Mouse (Mus musculus) spleen, embryonic (tissue): ENCODE measurements around the gene Ralgapb.

Source experiments
- CTCF ChIA-PET: fragments of 350-600 bp; sonication (Branson Sonifier 250); formaldehyde crosslinking; loops from one replicate; lab custom pipeline; 2022; lab: Charles Lee

Ralgapb gene

GRCm38 (mm10) chr2:158513821-158514336, 104.2 kb downstream of the Ralgapb start:
- CTCF ChIA-PET: no interaction called here

GRCm38 (mm10) chr2:158518583-158518982, 108.9 kb downstream of the Ralgapb start:
- CTCF ChIA-PET: no interaction called here

GRCm38 (mm10) chr2:158519071-158519470, 109.4 kb downstream of the Ralgapb start:
- CTCF ChIA-PET: no interaction called here

- CTCF ChIA-PET: no interaction called here
Measured at GRCm38 (mm10) chr2:158519800-158520199, 110.2 kb downstream of the Ralgapb start.

GRCm38 (mm10) chr2:158523060-158523459, 113.4 kb downstream of the Ralgapb start:
- CTCF ChIA-PET: no interaction called here

GRCm38 (mm10) chr2:158524129-158524860, 114.6 kb downstream of the Ralgapb start:
- CTCF ChIA-PET: no interaction called here

GRCm38 (mm10) chr2:158534090-158534489, 124.4 kb downstream of the Ralgapb start:
- CTCF ChIA-PET: no interaction called here

GRCm38 (mm10) chr2:158534559-158534958, 124.9 kb downstream of the Ralgapb start:
- CTCF ChIA-PET: no interaction called here

- CTCF ChIA-PET: no interaction called here
Measured at GRCm38 (mm10) chr2:158539433-158540305, 130.0 kb downstream of the Ralgapb start.

- CTCF ChIA-PET: interaction anchor here (0.7 kb wide), 1 partner anchor 140 kb away, joined by 3 read pairs; no protein-coding TSS in a partner anchor
Measured at GRCm38 (mm10) chr2:158541286-158541685, 131.6 kb downstream of the Ralgapb start.

- CTCF ChIA-PET: no interaction called here
Measured at GRCm38 (mm10) chr2:158545266-158545665, 135.6 kb downstream of the Ralgapb start.

- CTCF ChIA-PET: interaction anchor here (0.6 to 1.0 kb wide), 3 partner anchors 90 to 778 kb away, joined by 3 to 11 read pairs (median 3); no protein-coding TSS in a partner anchor
Measured at GRCm38 (mm10) chr2:158546751-158547150, 137.1 kb downstream of the Ralgapb start.
